8 mouse cellular contexts compared by ENCODE assay signal in genomic region chr1:93754573-93755290, GRCm38 (mm10). TPM values are rescaled to one million over a fixed set of nuclear protein-coding genes. Genes with fewer than 3 reads are reported as not detected.
DNase-seq lines count a peak whose midpoint lies in the region; ATAC-seq and TF ChIP-seq lines count a peak whose summit lies in the region.

Gene Thap4 (minus strand): TSS chr1:93754864.

- peak; percentile 46; the same call in 1 of the 2 replicates for TF ChIP-seq POLR2A in cortical plate, adult 2 months (IDR thresholded peaks at IDR 0.05; ENCODE audit: extremely low read depth, insufficient read depth, low read length)

- ATAC-seq in activated CD4-positive, CD25-positive, alpha-beta regulatory T cell, adult 4 months: peak; percentile 89
- ATAC-seq in hindbrain, postnatal 0 days: peak; percentile 96

- H3K79me2 ChIP-seq in macrophage (ENCODE audit: inconsistent target): peaks cover 72% of the 10 kb centered on the region

- peaks cover 2% of the 10 kb centered on the region for H3K4me1 ChIP-seq in cortical plate, adult 2 months (ENCODE audit: control insufficient read depth, insufficient read depth, low read length)
- peaks cover 6% of the 10 kb centered on the region; the same call in 1 of the 2 replicates for H3K4me1 ChIP-seq in hindbrain, postnatal 0 days (ENCODE audit: insufficient read depth, low read length)

- no peaks in the 10 kb centered on the region for H3K9me3 ChIP-seq in hindbrain, postnatal 0 days (ENCODE audit: low read length)

- peak; percentile 89 to 94 for DNase-seq in gastrocnemius, adult 8-10 months (ENCODE audit: low spot score in 2 of 2)
- DNase-seq in hindbrain, postnatal 0 days (ENCODE audit: low spot score): peak; percentile 97
- peak; percentile 95 to 97 for DNase-seq in left cerebral cortex, adult 2 months (ENCODE audit: extremely low spot score in 1 of 2, low spot score in 2 of 2)
- peak; percentile 84 for DNase-seq in retina, postnatal 7 days (ENCODE audit: low read depth, low spot score)
- DNase-seq in urinary bladder, adult 18-20 months (ENCODE audit: low spot score in 2 of 2): peak; percentile 86 to 88

- peak within 1 kb of the TSS; percentile 95 for H3K4me3 ChIP-seq in cortical plate, adult 2 months (ENCODE audit: insufficient read depth, low read length)
- H3K4me3 ChIP-seq in hindbrain, postnatal 0 days (ENCODE audit: low read length): peak within 1 kb of the TSS; percentile 99
- peak within 1 kb of the TSS; percentile 99 for H3K4me3 ChIP-seq in left cerebral cortex, adult 2 months
- H3K4me3 ChIP-seq in macrophage (ENCODE audit: inconsistent target): peak within 1 kb of the TSS; percentile 58

- peak within 1 kb of the TSS; percentile 51; the same call in 1 of the 2 replicates for H3K27ac ChIP-seq in cortical plate, adult 2 months (ENCODE audit: insufficient read depth, low read length)
- H3K27ac ChIP-seq in hindbrain, postnatal 0 days: peak within 1 kb of the TSS; percentile 85
- peak within 1 kb of the TSS; percentile 77 for H3K27ac ChIP-seq in left cerebral cortex, adult 2 months
- 0 out of 2 replicates have a peak within 1 kb of the TSS, but pooled peaks have one; percentile 7 for H3K27ac ChIP-seq in macrophage

- intact Hi-C loops in left cerebral cortex, adult 2 months (cut with DNase I): loop anchor here (1.0 to 2.0 kb wide), 3 partner anchors 48 to 276 kb away; partner anchors contain the start of genes Hdlbp and Ing5

- WGBS in hindbrain, postnatal 0 days: under 1% methylated on average over 75 of the region's 121 CpGs
- under 1% methylated on average over 94 of the region's 121 CpGs for WGBS in macrophage (ENCODE audit: missing documents)

- no peak for TF ChIP-seq CTCF in cortical plate, adult 2 months (IDR thresholded peaks at IDR 0.05; ENCODE audit: extremely low read depth, insufficient read depth, low read length)
- TF ChIP-seq CTCF in hindbrain, postnatal 0 days (IDR thresholded peaks at IDR 0.05; ENCODE audit: low read depth): no peak
- no peak for TF ChIP-seq CTCF in left cerebral cortex, adult 2 months (IDR thresholded peaks at IDR 0.05)

- H3K4me2 ChIP-seq in hindbrain, postnatal 0 days (ENCODE audit: low read depth, low read length): peak within 1 kb of the TSS; percentile 90

- no peaks in the 10 kb centered on the region for H3K27me3 ChIP-seq in hindbrain, postnatal 0 days (ENCODE audit: insufficient read depth, low read length)

- H3K9ac ChIP-seq in hindbrain, postnatal 0 days (replicated peaks; ENCODE audit: low read length): peak within 1 kb of the TSS; percentile 80

- H3K36me3 ChIP-seq in hindbrain, postnatal 0 days (ENCODE audit: insufficient read depth, low read length): peaks cover 4% of the 10 kb centered on the region
- peaks cover 7% of the 10 kb centered on the region for H3K36me3 ChIP-seq in macrophage (ENCODE audit: inconsistent target)

RNA-seq across cellular contexts. Expression of gene Thap4, which starts in this region (rescaled TPM):
- 10 to 100 TPM; 15.3 to 16.5 TPM for polyA plus RNA-seq in activated CD4-positive, CD25-positive, alpha-beta regulatory T cell, adult 4 months (2017; shearing (Covaris generic))
- polyA plus RNA-seq in cortical plate, adult 2 months (2012; rRNA removed): 34.2 and 37.1 TPM in 2 replicates
- 100 to 1,000 TPM in 1 of 4 experiments, 10 to 100 TPM in 3; 66.2 to 113 (median 91.9) TPM for total RNA-seq in gastrocnemius, adult 8-10 months (2022)
- 41.5 and 58.7 TPM in 2 replicates for total RNA-seq in hindbrain, postnatal 0 days (2014; rRNA removed)
- 49.9 and 50.2 TPM in 2 replicates for polyA plus RNA-seq in hindbrain, postnatal 0 days (2015; fragmentation: Nextera tagmentation; extraction: Ambion mirVana)
- total RNA-seq in left cerebral cortex, adult 2 months (2021): 10 to 100 TPM; 42.0 to 44.4 TPM
- total RNA-seq in macrophage (2018; cell fraction: chromatin; rRNA removed): 10 to 100 TPM in 17 of 26 experiments, 1 to 10 TPM in 9; 1.8 to 28.6 (median 13.8) TPM
- total RNA-seq in macrophage (2018; cell fraction: cytosol; rRNA removed): 10 to 100 TPM; 17.0 to 37.1 (median 23.2) TPM
- 10 to 100 TPM in 17 of 26 experiments, 1 to 10 TPM in 9; 5.7 to 22.8 (median 12.6) TPM for total RNA-seq in macrophage (2018; cell fraction: nucleus; rRNA removed)
- polyA plus RNA-seq in macrophage (2018): 19.4 to 27.1 TPM (median 20.8 TPM) in 3 replicates

Comparison
In these comparisons a context has a peak if more than half of its experiments do, and no peak if none do; other contexts are left out.
1. Peak in every context shown above with its lines: DNase-seq, ATAC-seq, H3K4me3 ChIP-seq and H3K27ac ChIP-seq.
2. H3K27ac ChIP-seq: peak in every context shown above with its lines; median percentile 85 in hindbrain, postnatal 0 days; 77 in left cerebral cortex, adult 2 months; 51 in cortical plate, adult 2 months; 7 in macrophage.